Mouse (Mus musculus): ENCODE results near the gene Pgm2l1.
A peak's percentile ranks its signal among the peaks of the same experiment; 100 is the strongest.

The Pgm2l1 gene

GRCm38 (mm10) chr7:100228957-100229356, 1.8 kb downstream of the Pgm2l1 start:
- DNase-seq (ENCODE audit: low read depth, low spot score): no peak

GRCm38 (mm10) chr7:100230646-100231045, 3.5 kb downstream of the Pgm2l1 start:
- no peak for DNase-seq (ENCODE audit: low read depth, low spot score)

- no peak for DNase-seq (ENCODE audit: low read depth, low spot score)
Observed at GRCm38 (mm10) chr7:100231661-100232060, 4.5 kb downstream of the Pgm2l1 start.

GRCm38 (mm10) chr7:100233681-100234080, 6.5 kb downstream of the Pgm2l1 start:
- no peak for DNase-seq (ENCODE audit: low read depth, low spot score)

- DNase-seq (ENCODE audit: low read depth, low spot score): peak; percentile 18
Observed at GRCm38 (mm10) chr7:100234264-100234885, 7.2 kb downstream of the Pgm2l1 start.

- DNase-seq (ENCODE audit: low read depth, low spot score): no peak
Observed at GRCm38 (mm10) chr7:100238271-100238670, 11.1 kb downstream of the Pgm2l1 start.

- no peak for DNase-seq (ENCODE audit: low read depth, low spot score)
Observed at GRCm38 (mm10) chr7:100240601-100241000, 13.4 kb downstream of the Pgm2l1 start.

GRCm38 (mm10) chr7:100243007-100243406, 15.8 kb downstream of the Pgm2l1 start:
- DNase-seq (ENCODE audit: low read depth, low spot score): no peak

- no peak for DNase-seq (ENCODE audit: low read depth, low spot score)
Observed at GRCm38 (mm10) chr7:100244225-100244624, 17.0 kb downstream of the Pgm2l1 start.

GRCm38 (mm10) chr7:100245176-100245575, 18.0 kb downstream of the Pgm2l1 start:
- DNase-seq (ENCODE audit: low read depth, low spot score): no peak

GRCm38 (mm10) chr7:100250667-100251066, 23.5 kb downstream of the Pgm2l1 start:
- DNase-seq (ENCODE audit: low read depth, low spot score): peak; percentile 14

- DNase-seq (ENCODE audit: low read depth, low spot score): peak; percentile 27
Observed at GRCm38 (mm10) chr7:100262350-100262749, 35.2 kb downstream of the Pgm2l1 start.

- peak; percentile 54 for DNase-seq (ENCODE audit: low read depth, low spot score)
Observed at GRCm38 (mm10) chr7:100264934-100265333, 37.7 kb downstream of the Pgm2l1 start.

- no peak for DNase-seq (ENCODE audit: low read depth, low spot score)
Observed at GRCm38 (mm10) chr7:100272369-100272768, 45.2 kb downstream of the Pgm2l1 start.

- DNase-seq (ENCODE audit: low read depth, low spot score): no peak
Observed at GRCm38 (mm10) chr7:100274507-100274906, 47.3 kb downstream of the Pgm2l1 start.

- DNase-seq (ENCODE audit: low read depth, low spot score): peak; percentile 14
Observed at GRCm38 (mm10) chr7:100276397-100276796, 49.2 kb downstream of the Pgm2l1 start.

- DNase-seq (ENCODE audit: low read depth, low spot score): peak; percentile 70
Observed at GRCm38 (mm10) chr7:100279803-100280202, 52.6 kb downstream of the Pgm2l1 start.

GRCm38 (mm10) chr7:100281596-100281995, 54.4 kb downstream of the Pgm2l1 start:
- DNase-seq (ENCODE audit: low read depth, low spot score): no peak

GRCm38 (mm10) chr7:100283298-100283697, 56.1 kb downstream of the Pgm2l1 start:
- DNase-seq (ENCODE audit: low read depth, low spot score): no peak

- peak; percentile 61 for DNase-seq (ENCODE audit: low read depth, low spot score)
Observed at GRCm38 (mm10) chr7:100285383-100285782, 58.2 kb downstream of the Pgm2l1 start, which contains the start of gene P4ha3. Gene P4ha3 (plus strand): TSS chr7:100285520.

- peak; percentile 76 for DNase-seq (ENCODE audit: low read depth, low spot score)
Observed at GRCm38 (mm10) chr7:100287748-100288578, 60.8 kb downstream of the Pgm2l1 start.

- peak; percentile 54 for DNase-seq (ENCODE audit: low read depth, low spot score)
Observed at GRCm38 (mm10) chr7:100288622-100289021, 61.4 kb downstream of the Pgm2l1 start.

- no peak for DNase-seq (ENCODE audit: low read depth, low spot score)
Observed at GRCm38 (mm10) chr7:100293546-100293945, 66.4 kb downstream of the Pgm2l1 start.

Measured in R1 (cell line).